Mouse (Mus musculus): ENCODE results near the gene Lrrk1. TPM values are rescaled to one million over a fixed set of nuclear protein-coding genes. Genes with fewer than 3 reads are reported as not detected.

The Lrrk1 gene
- total and polyA plus RNA-seq, 3 experiments = 5.0 to 16.9 (median 13.6) TPM

- Histone ChIP-seq H3K36me3 (replicated peaks in 1 of 2; ENCODE audit: control insufficient read depth in 1 of 2, insufficient read depth in 1 of 2, low read length in 1 of 2) (peaks cover under 1 to 44% of the 10 kb centered on the region in 2 experiments), H3K27ac (ENCODE audit: insufficient read depth, low read depth) (no peak overlapping the region), H3K27me3 (replicated peaks) (no peaks in the 10 kb centered on the region), H3K9ac (ENCODE audit: insufficient read depth, low read depth) (no peak overlapping the region), H3K79me2 (replicated peaks; ENCODE audit: control insufficient read depth, extremely low read depth, insufficient read depth, poor library complexity, severe bottlenecking) (no peaks in the 10 kb centered on the region; the same call in 1 of the 2 replicates), H3K9me3 (replicated peaks; ENCODE audit: low read length) (no peaks in the 10 kb centered on the region), H3K4me1 (ENCODE audit: control insufficient read depth in 1 of 2, insufficient read depth in 2 of 2) (peaks cover 0 to 16% of the 10 kb centered on the region in 2 experiments; a peak in 2 of 4 replicates), H3K4me2 (ENCODE audit: insufficient read depth, low read depth, poor library complexity, severe bottlenecking) (no peak overlapping the region), H3K4me3 (replicated peaks in 1 of 3; ENCODE audit: low read depth in 2 of 3, low read length in 2 of 3, poor library complexity in 1 of 3) (no peak overlapping the region)
- dilution Hi-C loops (cut with MboI; ENCODE audit: extremely low pct_ligation_motif_present, extremely low pct_unique_long_range_greater_than_20kb, low sequenced_read_pairs) (no loop called here), in situ Hi-C loops (cut with MboI; ENCODE audit: low pct_ligation_motif_present, low pct_unique_long_range_greater_than_20kb, low sequenced_read_pairs) (no loop called here)
- DNase-seq (ENCODE audit: extremely low read depth) = no peak
- TF ChIP-seq KAT2A (IDR thresholded peaks at IDR 0.05; ENCODE audit: insufficient replicate concordance, low read length) = no peak
- no peak for TF ChIP-seq NELFE (IDR thresholded peaks at IDR 0.05; ENCODE audit: low read depth, low read length)
- TF ChIP-seq CTCF (conservative IDR thresholded peaks at IDR 0.05 in 1 of 2, IDR thresholded peaks at IDR 0.05 in 1 of 2; ENCODE audit: low read depth in 2 of 2, low read length in 2 of 2) = no peak
- no peak for TF ChIP-seq ZC3H11A (IDR thresholded peaks at IDR 0.05; ENCODE audit: low read depth, low read length)
- TF ChIP-seq CHD2 (IDR thresholded peaks at IDR 0.05; ENCODE audit: low read length) = no peak
- no peak for TF ChIP-seq POLR2A (IDR thresholded peaks at IDR 0.05; ENCODE audit: low read depth, low read length)
- TF ChIP-seq ELF1 (IDR thresholded peaks at IDR 0.05; ENCODE audit: low read depth, low read length) = no peak
- no peak for TF ChIP-seq CHD1 (IDR thresholded peaks at IDR 0.05; ENCODE audit: low read depth, low read length)
- TF ChIP-seq IRF4 (IDR thresholded peaks at IDR 0.05; ENCODE audit: low read depth, low read length) = no peak
- TF ChIP-seq PAX5 (IDR thresholded peaks at IDR 0.05; ENCODE audit: low read length) = no peak
- no peak for TF ChIP-seq JUND (conservative IDR thresholded peaks at IDR 0.05; ENCODE audit: low read depth, low read length)
- TF ChIP-seq MAFK (IDR thresholded peaks at IDR 0.05; ENCODE audit: insufficient replicate concordance, low read length) = no peak
- TF ChIP-seq MAZ (IDR thresholded peaks at IDR 0.05; ENCODE audit: low read depth, low read length) = no peak
- TF ChIP-seq SIN3A (IDR thresholded peaks at IDR 0.05; ENCODE audit: low read length) = no peak
- TF ChIP-seq EP300 (IDR thresholded peaks at IDR 0.05; ENCODE audit: low read length) = no peak
These were observed 33.2 kb downstream of the Lrrk1 start for GRCm38 (mm10) chr7:66354911-66355310.

- H3K4me2 ChIP-seq (ENCODE audit: insufficient read depth, low read depth, poor library complexity, severe bottlenecking) = no peak overlapping the region
- H3K27me3 ChIP-seq (replicated peaks) = no peaks in the 10 kb centered on the region
- H3K36me3 ChIP-seq (replicated peaks in 1 of 2; ENCODE audit: control insufficient read depth in 1 of 2, insufficient read depth in 1 of 2, low read length in 1 of 2) = peaks cover 5 to 44% of the 10 kb centered on the region in 2 experiments
- H3K27ac ChIP-seq (ENCODE audit: insufficient read depth, low read depth) = no peak overlapping the region
- H3K9ac ChIP-seq (ENCODE audit: insufficient read depth, low read depth) = no peak overlapping the region
- H3K4me3 ChIP-seq (replicated peaks in 1 of 3; ENCODE audit: low read depth in 2 of 3, low read length in 2 of 3, poor library complexity in 1 of 3) = no peak overlapping the region
- peaks cover 0 to 26% of the 10 kb centered on the region in 2 experiments; a peak in 2 of 4 replicates for H3K4me1 ChIP-seq (ENCODE audit: control insufficient read depth in 1 of 2, insufficient read depth in 2 of 2)
- H3K79me2 ChIP-seq (replicated peaks; ENCODE audit: control insufficient read depth, extremely low read depth, insufficient read depth, poor library complexity, severe bottlenecking) = no peaks in the 10 kb centered on the region
- in situ Hi-C loops (cut with MboI; ENCODE audit: low pct_ligation_motif_present, low pct_unique_long_range_greater_than_20kb, low sequenced_read_pairs) = no loop called here
- TF ChIP-seq GABPA (IDR thresholded peaks at IDR 0.05; ENCODE audit: insufficient replicate concordance, low read depth, low read length) (no peak), ZNF384 (IDR thresholded peaks at IDR 0.05; ENCODE audit: low read depth, low read length) (no peak), SIN3A (IDR thresholded peaks at IDR 0.05; ENCODE audit: low read length) (no peak), USF2 (conservative IDR thresholded peaks at IDR 0.05; ENCODE audit: low read depth, low read length) (no peak), E2F4 (IDR thresholded peaks at IDR 0.05; ENCODE audit: insufficient replicate concordance, low read depth, low read length) (no peak), JUN (IDR thresholded peaks at IDR 0.05; ENCODE audit: insufficient read depth, low read depth, low read length) (no peak), USF1 (IDR thresholded peaks at IDR 0.05; ENCODE audit: low read depth, low read length) (no peak), CHD1 (IDR thresholded peaks at IDR 0.05; ENCODE audit: low read depth, low read length) (no peak), BHLHE40 (IDR thresholded peaks at IDR 0.05; ENCODE audit: low read depth, low read length) (no peak)
- no peaks in the 10 kb centered on the region for H3K9me3 ChIP-seq (replicated peaks; ENCODE audit: low read length)
- no peak for DNase-seq (ENCODE audit: extremely low read depth)
- dilution Hi-C loops (cut with MboI; ENCODE audit: extremely low pct_ligation_motif_present, extremely low pct_unique_long_range_greater_than_20kb, low sequenced_read_pairs) = no loop called here
These were observed 37.1 kb downstream of the Lrrk1 start for GRCm38 (mm10) chr7:66351074-66351473.

Data from CH12.LX (cell line).